Mouse (Mus musculus): Measurements from ENCODE around the gene Polr1c. TPM values are rescaled to one million over a fixed set of nuclear protein-coding genes. Genes with fewer than 3 reads are reported as not detected.

The Polr1c gene
- polyA plus RNA-seq, 1 experiment from 2014 or later: 36.3 TPM

DNA sequence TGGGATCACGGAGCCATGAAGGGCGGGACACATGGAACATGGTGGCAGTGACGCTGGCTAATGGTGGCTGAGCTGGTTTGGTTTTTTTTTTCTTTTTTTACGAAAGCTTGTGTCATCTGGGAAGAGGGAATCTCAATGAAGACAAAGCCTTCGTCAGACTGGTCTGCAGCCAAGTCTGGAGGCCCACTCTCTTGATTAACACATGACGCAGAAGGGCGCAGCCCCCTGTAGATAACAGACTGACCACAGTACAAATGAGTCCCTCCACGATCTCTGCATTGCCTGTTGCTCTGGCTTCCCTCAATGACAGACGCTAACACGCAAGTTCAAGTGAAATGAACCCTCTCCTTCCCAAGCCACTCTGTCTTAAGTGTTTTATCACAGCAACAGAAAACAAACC lies 27.7 kb upstream of the Polr1c start:
- Histone ChIP-seq H3K4me2 (no peak overlapping the region), H3K36me3 (peaks cover 36% of the 10 kb centered on the region), H3K4me1 (replicated peaks) (peaks cover 39% of the 10 kb centered on the region), H3K9me3 (replicated peaks) (no peaks in the 10 kb centered on the region), H3K27ac (no peak overlapping the region), H3K27me3 (no peaks in the 10 kb centered on the region), H3K9ac (no peak overlapping the region), H3K4me3 (no peak overlapping the region)
- no peak for ATAC-seq (replicated peaks; ENCODE audit: insufficient number of reproducible peaks, insufficient read depth, low FRiP score, low read depth)
- 59% methylated on average over 10 of the region's 10 CpGs for WGBS

DNA sequence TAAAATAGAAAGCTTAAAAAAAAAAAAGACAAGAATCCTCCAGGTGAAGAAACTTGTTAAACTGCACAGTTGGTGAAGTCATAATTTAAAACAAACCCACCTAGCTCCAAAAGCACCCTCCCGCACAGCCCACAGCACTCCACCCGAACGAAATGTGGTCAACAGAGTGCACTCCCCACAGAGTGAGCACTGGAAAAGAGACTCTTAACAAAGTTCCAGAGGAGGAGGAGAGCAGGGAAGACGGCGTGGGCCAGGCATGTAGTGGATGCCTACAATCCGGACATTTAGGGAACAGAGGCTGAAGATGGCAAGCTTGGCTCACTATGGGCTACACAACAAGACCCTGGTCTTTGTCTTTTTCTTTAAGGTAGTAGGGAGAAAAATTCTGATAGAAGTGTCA lies 27.2 kb upstream of the Polr1c start:
- peaks cover 34% of the 10 kb centered on the region for H3K36me3 ChIP-seq
- 85% methylated on average over 6 of the region's 6 CpGs for WGBS
- no peak overlapping the region for H3K27ac ChIP-seq
- no peak for ATAC-seq (replicated peaks; ENCODE audit: insufficient number of reproducible peaks, insufficient read depth, low FRiP score, low read depth)
- H3K27me3 ChIP-seq: no peaks in the 10 kb centered on the region
- no peak overlapping the region for H3K4me2 ChIP-seq
- peaks cover 41% of the 10 kb centered on the region for H3K4me1 ChIP-seq (replicated peaks)
- no peaks in the 10 kb centered on the region for H3K9me3 ChIP-seq (replicated peaks)
- no peak overlapping the region for H3K9ac ChIP-seq
- H3K4me3 ChIP-seq: no peak overlapping the region

DNA sequence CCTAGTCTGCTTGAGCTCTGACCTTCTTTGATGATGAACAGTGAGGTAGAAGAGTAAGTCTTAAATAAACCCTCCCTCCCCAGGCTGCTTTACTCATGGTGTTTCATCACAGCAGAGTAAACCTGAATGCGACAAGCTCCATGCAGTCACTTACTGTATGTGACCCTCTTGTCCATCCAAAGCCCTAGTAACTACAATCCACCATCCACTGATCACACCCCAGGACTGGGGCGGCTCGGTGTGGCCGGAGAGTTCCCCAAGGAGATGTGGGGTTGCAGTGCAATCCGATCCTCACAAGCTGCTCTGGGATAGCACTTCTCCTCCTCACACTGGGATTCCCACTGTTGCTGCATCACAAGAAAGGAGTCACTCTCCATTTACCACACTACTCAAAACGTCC lies 26.6 kb upstream of the Polr1c start:
- H3K27me3 ChIP-seq: no peaks in the 10 kb centered on the region
- H3K4me1 ChIP-seq (replicated peaks): peaks cover 46% of the 10 kb centered on the region
- peaks cover 29% of the 10 kb centered on the region for H3K36me3 ChIP-seq
- H3K4me2 ChIP-seq: no peak overlapping the region
- 70% methylated on average over 6 of the region's 6 CpGs for WGBS
- 0 out of 2 replicates have a peak overlapping the region, but pooled peaks have one; percentile 15 for H3K9ac ChIP-seq
- H3K9me3 ChIP-seq (replicated peaks): no peaks in the 10 kb centered on the region
- no peak for ATAC-seq (replicated peaks; ENCODE audit: insufficient number of reproducible peaks, insufficient read depth, low FRiP score, low read depth)
- no peak overlapping the region for H3K4me3 ChIP-seq
- H3K27ac ChIP-seq: peak overlapping the region; percentile 73

DNA sequence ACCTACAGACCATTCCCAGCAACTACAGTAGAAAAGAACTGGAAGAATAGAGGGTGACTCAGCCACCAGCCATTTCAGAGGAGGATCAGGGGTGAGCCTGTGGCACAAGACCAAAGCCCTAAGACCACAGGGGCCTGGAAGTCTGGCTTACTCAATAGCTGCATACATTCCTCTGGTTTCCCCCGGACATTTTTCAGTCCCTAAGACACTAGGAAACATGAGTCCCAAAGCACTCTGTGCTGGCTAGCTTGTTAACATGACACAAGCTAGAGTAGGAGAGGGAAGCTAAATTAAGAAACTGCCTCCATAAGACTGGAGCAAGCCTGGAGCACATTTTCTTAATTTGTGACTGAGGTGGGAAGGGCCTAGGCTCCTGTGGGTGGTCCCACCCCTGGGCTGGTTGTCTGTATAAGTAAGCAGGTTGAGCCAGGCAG lies 26.0 kb upstream of the Polr1c start:
- Histone ChIP-seq H3K9ac (no peak overlapping the region), H3K36me3 (peaks cover 22% of the 10 kb centered on the region), H3K27me3 (no peaks in the 10 kb centered on the region), H3K4me3 (no peak overlapping the region), H3K4me2 (no peak overlapping the region), H3K4me1 (replicated peaks) (peaks cover 53% of the 10 kb centered on the region), H3K27ac (peak overlapping the region; percentile 73), H3K9me3 (replicated peaks) (no peaks in the 10 kb centered on the region)
- 36% methylated on average over 1 of the region's 1 CpGs for WGBS
- ATAC-seq (replicated peaks; ENCODE audit: insufficient number of reproducible peaks, insufficient read depth, low FRiP score, low read depth): no peak

DNA sequence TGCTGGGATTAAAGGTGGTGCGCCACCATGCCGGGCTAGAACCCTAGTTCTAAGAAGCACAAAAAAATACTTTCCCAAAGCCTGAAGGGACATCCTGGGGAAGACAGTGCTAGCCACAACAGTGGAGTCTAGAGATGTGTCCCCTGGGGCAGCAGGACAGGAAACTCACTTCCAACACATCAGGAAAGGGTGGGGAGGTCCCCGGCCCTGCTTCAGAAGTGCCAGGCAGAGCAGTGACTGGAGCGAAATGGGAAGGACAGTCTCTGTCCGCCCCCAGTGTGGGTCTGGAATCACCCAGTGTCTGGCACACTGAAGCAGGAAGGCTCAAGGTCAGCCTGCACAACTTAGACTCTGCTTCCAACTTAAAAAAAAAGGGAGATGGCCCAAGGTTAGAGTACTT lies 24.8 kb upstream of the Polr1c start:
- H3K4me3 ChIP-seq: no peak overlapping the region
- H3K27me3 ChIP-seq: no peaks in the 10 kb centered on the region
- ATAC-seq (replicated peaks; ENCODE audit: insufficient number of reproducible peaks, insufficient read depth, low FRiP score, low read depth): 0 out of 2 replicates have a peak, but pooled peaks have one; percentile 40
- 74% methylated on average over 5 of the region's 5 CpGs for WGBS
- H3K27ac ChIP-seq: no peak overlapping the region
- H3K36me3 ChIP-seq: peaks cover 16% of the 10 kb centered on the region
- H3K4me1 ChIP-seq (replicated peaks): peaks cover 53% of the 10 kb centered on the region
- no peak overlapping the region for H3K9ac ChIP-seq
- no peak overlapping the region for H3K4me2 ChIP-seq
- no peaks in the 10 kb centered on the region for H3K9me3 ChIP-seq (replicated peaks)

DNA sequence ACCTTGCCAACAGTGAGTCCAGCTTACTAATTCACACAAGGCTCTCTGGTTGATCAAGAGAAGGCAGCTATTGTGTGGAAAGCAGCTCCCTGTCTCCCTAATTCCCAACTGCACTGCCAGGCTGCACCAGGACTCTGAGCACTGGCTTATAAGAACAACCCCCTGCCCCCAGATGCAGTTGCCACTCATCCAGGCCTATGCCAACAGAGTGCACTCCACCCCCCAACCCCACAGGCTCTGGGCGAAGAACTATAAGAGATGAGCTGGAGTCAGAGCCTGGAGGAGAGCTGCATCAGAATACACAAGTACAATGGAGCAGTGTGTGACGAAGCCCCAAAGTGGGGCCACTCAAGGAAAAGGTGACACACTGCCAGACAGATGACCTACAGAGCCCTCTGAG lies 24.2 kb upstream of the Polr1c start:
- Histone ChIP-seq H3K9me3 (replicated peaks) (no peaks in the 10 kb centered on the region), H3K4me2 (no peak overlapping the region), H3K4me3 (no peak overlapping the region), H3K36me3 (peaks cover 16% of the 10 kb centered on the region), H3K9ac (no peak overlapping the region), H3K4me1 (replicated peaks) (peaks cover 51% of the 10 kb centered on the region), H3K27ac (no peak overlapping the region), H3K27me3 (no peaks in the 10 kb centered on the region)
- no peak for ATAC-seq (replicated peaks; ENCODE audit: insufficient number of reproducible peaks, insufficient read depth, low FRiP score, low read depth)
- 76% methylated on average over 2 of the region's 2 CpGs for WGBS

DNA sequence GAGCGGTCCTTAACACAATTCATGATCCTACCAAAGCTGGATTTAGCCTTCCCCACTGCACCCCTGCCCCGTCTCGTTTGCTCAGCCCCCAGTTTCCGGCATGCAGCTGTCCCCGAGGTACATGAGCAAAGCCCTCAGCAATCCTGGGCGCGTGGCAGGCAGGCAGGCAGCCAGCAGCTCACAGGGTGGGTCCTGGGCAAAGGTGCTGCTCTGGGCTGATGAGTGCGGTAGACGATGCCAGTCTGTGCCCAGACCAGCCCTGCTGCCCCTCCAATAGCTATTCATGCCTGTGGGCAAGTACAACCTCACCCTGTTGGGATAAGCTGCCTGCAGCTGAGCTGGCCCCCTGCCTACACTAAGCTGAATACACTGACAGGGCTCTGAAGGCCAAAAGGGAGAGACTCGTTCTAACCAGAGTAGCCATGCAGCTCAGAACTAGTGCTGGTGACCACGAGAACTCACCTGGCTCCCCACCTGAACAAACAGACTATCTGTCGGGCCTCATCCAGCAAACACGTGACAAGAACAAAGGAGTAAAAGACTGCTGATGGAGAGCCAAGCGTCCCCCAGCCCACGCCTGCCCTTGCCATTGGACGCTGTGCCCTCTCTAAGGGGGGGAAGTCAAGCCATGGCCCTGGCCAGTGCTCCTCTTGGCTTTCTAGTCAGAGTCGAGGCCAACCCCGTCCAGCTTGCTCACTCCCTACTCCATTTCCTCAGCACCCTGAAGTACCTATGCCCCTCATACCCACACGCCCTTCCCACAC lies 22.1 kb upstream of the Polr1c start:
- no peaks in the 10 kb centered on the region for H3K27me3 ChIP-seq
- H3K4me1 ChIP-seq (replicated peaks): peaks cover 58% of the 10 kb centered on the region
- H3K27ac ChIP-seq: no peak overlapping the region
- no peak overlapping the region for H3K4me3 ChIP-seq
- no peak for ATAC-seq (replicated peaks; ENCODE audit: insufficient number of reproducible peaks, insufficient read depth, low FRiP score, low read depth)
- H3K4me2 ChIP-seq: no peak overlapping the region
- no peak overlapping the region for H3K9ac ChIP-seq
- H3K36me3 ChIP-seq: peaks cover 16% of the 10 kb centered on the region
- 79% methylated on average over 19 of the region's 19 CpGs for WGBS
- H3K9me3 ChIP-seq (replicated peaks): no peaks in the 10 kb centered on the region

DNA sequence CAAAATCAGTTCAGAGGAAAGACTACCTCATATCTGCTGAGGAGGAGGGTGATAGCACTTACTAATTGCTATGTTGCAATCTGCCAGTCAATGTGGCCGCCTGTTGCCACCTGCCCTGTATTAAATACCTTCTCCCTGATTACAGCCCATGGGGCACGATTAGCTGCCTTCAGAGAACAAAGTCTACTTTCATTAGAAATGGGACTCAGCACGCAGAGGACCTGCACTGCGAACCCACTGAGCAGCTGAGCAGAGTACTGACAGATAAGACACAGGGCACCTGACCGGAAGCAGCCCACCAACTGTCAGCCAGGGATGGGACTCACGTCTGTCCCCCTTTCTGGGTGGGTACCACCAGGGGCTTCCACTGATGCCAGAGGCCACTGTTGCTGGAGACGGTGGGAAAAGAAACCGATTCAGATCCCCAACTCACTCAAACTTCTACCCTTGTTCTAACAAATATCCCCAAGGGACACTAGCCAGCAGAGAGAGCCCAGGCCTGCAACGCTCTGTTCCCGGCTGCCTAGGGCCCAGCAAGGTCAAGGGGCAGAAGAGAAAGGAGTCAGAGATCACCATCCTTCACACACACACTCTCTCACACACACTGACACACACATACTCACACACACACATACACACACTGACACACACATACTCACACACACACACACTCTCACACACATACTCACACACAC lies 20.3 kb upstream of the Polr1c start:
- no peak overlapping the region for H3K4me3 ChIP-seq
- no peak overlapping the region for H3K4me2 ChIP-seq
- peaks cover 43% of the 10 kb centered on the region for H3K4me1 ChIP-seq (replicated peaks)
- WGBS: 62% methylated on average over 10 of the region's 10 CpGs
- no peak overlapping the region for H3K9ac ChIP-seq
- no peak for ATAC-seq (replicated peaks; ENCODE audit: insufficient number of reproducible peaks, insufficient read depth, low FRiP score, low read depth)
- no peaks in the 10 kb centered on the region for H3K27me3 ChIP-seq
- peaks cover 32% of the 10 kb centered on the region for H3K36me3 ChIP-seq
- H3K27ac ChIP-seq: no peak overlapping the region
- H3K9me3 ChIP-seq (replicated peaks): no peaks in the 10 kb centered on the region

DNA sequence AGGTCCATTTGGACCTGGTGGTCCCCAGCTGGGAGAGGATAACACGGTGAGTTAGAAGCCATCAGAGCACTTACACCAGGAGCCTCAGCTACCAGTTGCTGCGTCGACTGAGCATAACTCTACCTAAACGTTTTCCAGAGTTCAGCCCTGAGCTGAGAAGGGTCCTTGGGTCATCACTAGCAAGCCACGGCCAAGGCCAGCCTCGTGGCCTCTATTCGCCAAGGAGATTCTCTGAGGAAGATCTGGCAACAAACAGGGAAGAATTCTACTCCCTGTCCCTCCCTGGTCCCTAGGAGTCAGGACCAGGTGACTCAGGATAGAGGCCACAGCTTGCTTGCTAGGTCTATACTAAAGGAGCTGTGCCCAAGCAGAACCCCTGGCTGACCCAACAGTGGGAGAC lies 19.7 kb upstream of the Polr1c start:
- H3K4me3 ChIP-seq: no peak overlapping the region
- H3K36me3 ChIP-seq: peaks cover 39% of the 10 kb centered on the region
- 76% methylated on average over 7 of the region's 7 CpGs for WGBS
- H3K4me2 ChIP-seq: no peak overlapping the region
- H3K9ac ChIP-seq: no peak overlapping the region
- no peak for ATAC-seq (replicated peaks; ENCODE audit: insufficient number of reproducible peaks, insufficient read depth, low FRiP score, low read depth)
- no peaks in the 10 kb centered on the region for H3K27me3 ChIP-seq
- H3K4me1 ChIP-seq (replicated peaks): peaks cover 36% of the 10 kb centered on the region
- H3K9me3 ChIP-seq (replicated peaks): no peaks in the 10 kb centered on the region
- no peak overlapping the region for H3K27ac ChIP-seq

DNA sequence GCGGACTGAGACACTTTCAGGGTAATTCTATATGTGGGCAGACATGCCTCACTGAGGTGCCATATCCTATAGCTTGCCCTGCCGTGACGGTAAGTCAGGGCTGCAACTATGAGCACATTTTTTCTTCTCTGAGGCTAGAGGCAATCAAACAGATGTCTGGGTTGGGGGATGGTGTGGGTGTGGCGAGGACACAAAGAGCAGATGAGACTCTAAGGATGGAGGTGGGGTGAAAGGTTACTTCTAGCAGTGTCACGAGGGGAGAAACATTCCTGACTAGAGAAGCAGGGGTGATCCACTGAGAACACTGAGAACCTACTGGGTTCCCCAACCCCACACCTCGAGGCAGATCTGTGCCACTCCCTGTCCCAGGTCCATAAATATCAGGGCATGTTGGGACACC lies 19.1 kb upstream of the Polr1c start:
- 70% methylated on average over 6 of the region's 6 CpGs for WGBS
- peaks cover 44% of the 10 kb centered on the region for H3K36me3 ChIP-seq
- ATAC-seq (replicated peaks; ENCODE audit: insufficient number of reproducible peaks, insufficient read depth, low FRiP score, low read depth): no peak
- H3K9ac ChIP-seq: no peak overlapping the region
- no peak overlapping the region for H3K4me3 ChIP-seq
- peaks cover 33% of the 10 kb centered on the region for H3K4me1 ChIP-seq (replicated peaks)
- H3K9me3 ChIP-seq (replicated peaks): no peaks in the 10 kb centered on the region
- no peak overlapping the region for H3K27ac ChIP-seq
- H3K27me3 ChIP-seq: no peaks in the 10 kb centered on the region
- H3K4me2 ChIP-seq: no peak overlapping the region

DNA sequence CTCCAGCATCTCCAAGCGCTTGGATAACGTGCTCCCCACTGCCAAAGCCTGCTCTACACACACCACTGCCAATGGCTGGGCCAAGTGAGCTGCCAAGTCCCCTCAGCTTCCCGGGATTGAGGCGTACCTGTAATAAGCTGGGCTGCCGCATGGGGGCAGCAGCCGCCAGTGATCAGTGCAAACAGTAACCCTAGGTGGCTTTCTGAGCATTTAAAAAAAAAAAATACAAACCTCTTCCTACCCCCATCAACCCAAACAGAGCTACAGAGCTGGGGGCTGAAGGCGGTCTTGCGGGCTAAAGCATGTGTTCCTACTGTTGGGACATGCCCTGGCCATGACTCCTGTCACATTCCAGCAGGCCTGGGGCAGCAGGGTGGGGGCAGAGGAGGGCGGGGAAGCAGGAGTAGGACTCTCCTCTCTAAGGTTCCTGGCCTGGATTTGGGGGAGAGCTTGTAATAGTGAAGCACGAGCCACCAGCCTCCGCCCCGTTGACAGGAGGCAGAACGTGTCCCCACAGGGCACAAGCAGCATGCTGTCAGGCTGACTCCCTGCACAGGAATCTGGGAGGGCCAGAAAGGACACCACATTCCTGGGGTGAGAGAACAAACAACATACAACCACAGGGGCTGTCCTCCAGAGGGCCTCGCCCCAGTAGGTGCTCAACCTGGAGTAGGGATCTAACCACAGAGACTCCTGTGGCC lies 18.2 kb upstream of the Polr1c start:
- peaks cover 32% of the 10 kb centered on the region for H3K4me1 ChIP-seq (replicated peaks)
- H3K9ac ChIP-seq: no peak overlapping the region
- 18% methylated on average over 14 of the region's 14 CpGs for WGBS
- no peak overlapping the region for H3K4me3 ChIP-seq
- H3K27ac ChIP-seq: peak overlapping the region; percentile 49
- H3K4me2 ChIP-seq: no peak overlapping the region
- peak; percentile 23; the same call in 1 of the 2 replicates for ATAC-seq (replicated peaks; ENCODE audit: insufficient number of reproducible peaks, insufficient read depth, low FRiP score, low read depth)
- no peaks in the 10 kb centered on the region for H3K27me3 ChIP-seq
- H3K9me3 ChIP-seq (replicated peaks): no peaks in the 10 kb centered on the region
- H3K36me3 ChIP-seq: peaks cover 47% of the 10 kb centered on the region
